Mouse (Mus musculus): ENCODE measurements around the gene Gm340.

Gm340 gene

GRCm38 (mm10) chr19:41615606-41616224, 33.5 kb downstream of the Gm340 start:
- no peak for DNase-seq

- DNase-seq: no peak
Observed at GRCm38 (mm10) chr19:41616274-41616673, 34.1 kb downstream of the Gm340 start.

- no peak for DNase-seq
Observed at GRCm38 (mm10) chr19:41617102-41617501, 34.9 kb downstream of the Gm340 start.

GRCm38 (mm10) chr19:41618153-41618657, 36.0 kb downstream of the Gm340 start:
- no peak for DNase-seq

- no peak for DNase-seq
Observed at GRCm38 (mm10) chr19:41618771-41619385, 36.7 kb downstream of the Gm340 start.

GRCm38 (mm10) chr19:41620366-41621092, 38.4 kb downstream of the Gm340 start:
- no peak for DNase-seq

GRCm38 (mm10) chr19:41628970-41629369, 46.8 kb downstream of the Gm340 start:
- DNase-seq: no peak

- peak; percentile 39 for DNase-seq
Observed at GRCm38 (mm10) chr19:41629532-41629931, 47.4 kb downstream of the Gm340 start.

- no peak for DNase-seq
Observed at GRCm38 (mm10) chr19:41634099-41634498, 51.9 kb downstream of the Gm340 start.

GRCm38 (mm10) chr19:41634999-41635398, 52.8 kb downstream of the Gm340 start:
- DNase-seq: no peak

Data from kidney, adult 18-20 months (tissue).